Mouse (Mus musculus) limb, embryonic 13.5 days (tissue): ENCODE results near the gene Mid1. TPM values are rescaled to one million over a fixed set of nuclear protein-coding genes. Genes with fewer than 3 reads are reported as not detected.
"Not testable (repeated sequence)": the region's sequence is repeated elsewhere in the genome, so short reads cannot be mapped to it uniquely, and the experiment has no call there.

ENCODE experiments used
- ATAC-seq: fragments of 200-750 bp; cut with Nextera tagmentation; 2 replicates; pipeline ENCODE4 v1.8.0; 2017; ENCODE audit warnings: low read depth, moderate number of reproducible peaks, moderate TSS enrichment; ENCODE audit not compliant: low FRiP score
- H3K27ac ChIP-seq: fragments of 300-500 bp; sonication (generic); 2 replicates; pipeline ENCODE4 v1.5.1; 2015; ENCODE audit warnings: inconsistent platforms, mild to moderate bottlenecking, moderate library complexity
- H3K27me3 ChIP-seq: fragments of 300-500 bp; sonication (generic); 2 replicates; pipeline ENCODE4 v1.6.1; 2015; ENCODE audit warnings: mild to moderate bottlenecking, inconsistent platforms
- H3K36me3 ChIP-seq: fragments of 300-500 bp; sonication (generic); 2 replicates; pipeline ENCODE4 v1.6.1; 2015; ENCODE audit warnings: inconsistent platforms, mild to moderate bottlenecking, moderate library complexity
- H3K4me1 ChIP-seq: fragments of 300-500 bp; sonication (generic); 2 replicates; pipeline ENCODE4 v1.6.1; 2015; ENCODE audit warnings: inconsistent platforms
- H3K4me2 ChIP-seq: fragments of 300-500 bp; sonication (generic); replicated peaks from 2 replicates; pipeline ENCODE4 v1.6.1; 2015; ENCODE audit warnings: inconsistent platforms, mild to moderate bottlenecking, moderate library complexity
- H3K4me3 ChIP-seq: fragments of 300-500 bp; sonication (generic); 2 replicates; pipeline ENCODE4 v1.5.1; 2015; ENCODE audit warnings: moderate library complexity, mild to moderate bottlenecking, inconsistent platforms
- H3K9ac ChIP-seq: fragments of 300-500 bp; sonication (generic); 2 replicates; pipeline ENCODE4 v1.6.1; 2015; ENCODE audit warnings: mild to moderate bottlenecking, inconsistent platforms
- H3K9me3 ChIP-seq: fragments of 300-500 bp; sonication (generic); 2 replicates; pipeline ENCODE4 v1.6.1; 2016; ENCODE audit warnings: inconsistent platforms
- WGBS: fragments of 180-500 bp; shearing (Covaris S2); methylation state at CpG from one replicate; pipeline ENCODE4 v1.1.7; 2015; 5-methylcytosine and 5-hydroxymethylcytosine counted together
- polyA plus RNA-seq: library from polyadenylated mRNA; unstranded; fragments of >200 nt; fragmentation: Nextera tagmentation; extraction: Ambion mirVana; gene quantifications from 2 replicates; pipeline ENCODE4 v1.2.1, GENCODE M21; 2015

Gene Mid1
- polyA plus RNA-seq, 1 experiment from 2014 or later, result 10.7 TPM

- H3K4me1 ChIP-seq, H3K36me3 ChIP-seq, H3K4me2 ChIP-seq, H3K27ac ChIP-seq, H3K4me3 ChIP-seq, H3K9ac ChIP-seq, H3K27me3 ChIP-seq, ATAC-seq: not testable (repeated sequence)
- WGBS, result 50% methylated on average over 6 of the region's 6 CpGs
- H3K9me3 ChIP-seq, result peaks cover 21% of the 10 kb centered on the region
These were observed 315.8 kb downstream of the Mid1 start for GRCm38 (mm10) chrX:170000642-170001387.

- H3K27ac ChIP-seq, H3K36me3 ChIP-seq, H3K4me2 ChIP-seq, H3K4me3 ChIP-seq, H3K27me3 ChIP-seq, ATAC-seq, H3K4me1 ChIP-seq, H3K9ac ChIP-seq: not testable (repeated sequence)
- 43% methylated on average over 4 of the region's 12 CpGs for WGBS
- peaks cover 23% of the 10 kb centered on the region for H3K9me3 ChIP-seq
These were observed 316.3 kb downstream of the Mid1 start for GRCm38 (mm10) chrX:170001388-170001695.

- peaks cover 33% of the 10 kb centered on the region for H3K9me3 ChIP-seq
- not testable (repeated sequence) for H3K4me2 ChIP-seq, ATAC-seq, H3K27me3 ChIP-seq, H3K36me3 ChIP-seq, H3K27ac ChIP-seq, H3K4me1 ChIP-seq, H3K4me3 ChIP-seq, H3K9ac ChIP-seq
- 52% methylated on average over 18 of the region's 18 CpGs for WGBS
These were observed 317.7 kb downstream of the Mid1 start for GRCm38 (mm10) chrX:170002510-170003197.

GRCm38 (mm10) chrX:170003536-170003935 is 318.5 kb downstream of the Mid1 start:
- H3K4me1 ChIP-seq, ATAC-seq, H3K27ac ChIP-seq, H3K9ac ChIP-seq, H3K27me3 ChIP-seq, H3K4me2 ChIP-seq, H3K36me3 ChIP-seq, H3K4me3 ChIP-seq: not testable (repeated sequence)
- peaks cover 42% of the 10 kb centered on the region for H3K9me3 ChIP-seq
- 34% methylated on average over 1 of the region's 1 CpGs for WGBS

GRCm38 (mm10) chrX:170004236-170004635 is 319.2 kb downstream of the Mid1 start:
- not testable (repeated sequence) for H3K4me2 ChIP-seq, H3K27me3 ChIP-seq, H3K9ac ChIP-seq, H3K4me1 ChIP-seq, ATAC-seq, H3K36me3 ChIP-seq, H3K27ac ChIP-seq, H3K4me3 ChIP-seq
- peaks cover 46% of the 10 kb centered on the region for H3K9me3 ChIP-seq
- WGBS, result 57% methylated on average over 2 of the region's 2 CpGs

GRCm38 (mm10) chrX:170004793-170005192 is 319.8 kb downstream of the Mid1 start:
- not testable (repeated sequence) for H3K9ac ChIP-seq, ATAC-seq, H3K4me3 ChIP-seq, H3K4me2 ChIP-seq, H3K4me1 ChIP-seq, H3K27ac ChIP-seq, H3K27me3 ChIP-seq
- Histone ChIP-seq H3K36me3 (peaks cover 11% of the 10 kb centered on the region), H3K9me3 (peaks cover 51% of the 10 kb centered on the region)
- 52% methylated on average over 5 of the region's 5 CpGs for WGBS

- 34% methylated on average over 13 of the region's 13 CpGs for WGBS
- H3K4me2 ChIP-seq, H3K27ac ChIP-seq, ATAC-seq, H3K27me3 ChIP-seq, H3K4me3 ChIP-seq, H3K4me1 ChIP-seq, H3K9ac ChIP-seq: not testable (repeated sequence)
- peaks cover 11% of the 10 kb centered on the region for H3K36me3 ChIP-seq
- H3K9me3 ChIP-seq, result peaks cover 53% of the 10 kb centered on the region
These were observed 320.2 kb downstream of the Mid1 start for GRCm38 (mm10) chrX:170005194-170005593.

- H3K4me2 ChIP-seq, H3K27me3 ChIP-seq, H3K4me1 ChIP-seq, ATAC-seq, H3K27ac ChIP-seq, H3K4me3 ChIP-seq, H3K9ac ChIP-seq: not testable (repeated sequence)
- Histone ChIP-seq H3K36me3 (peaks cover 15% of the 10 kb centered on the region), H3K9me3 (peaks cover 55% of the 10 kb centered on the region)
- WGBS, result 45% methylated on average over 1 of the region's 1 CpGs
These were observed 320.8 kb downstream of the Mid1 start for GRCm38 (mm10) chrX:170005695-170006297.

GRCm38 (mm10) chrX:170006694-170007247 is 321.8 kb downstream of the Mid1 start:
- H3K9ac ChIP-seq, H3K4me2 ChIP-seq, ATAC-seq, H3K4me3 ChIP-seq, H3K27ac ChIP-seq, H3K4me1 ChIP-seq, H3K27me3 ChIP-seq: not testable (repeated sequence)
- peaks cover 21% of the 10 kb centered on the region for H3K36me3 ChIP-seq
- peaks cover 57% of the 10 kb centered on the region for H3K9me3 ChIP-seq
- 58% methylated on average over 3 of the region's 3 CpGs for WGBS

GRCm38 (mm10) chrX:170007375-170008178 is 322.6 kb downstream of the Mid1 start:
- H3K4me2 ChIP-seq, H3K4me3 ChIP-seq, H3K27me3 ChIP-seq, H3K9ac ChIP-seq, ATAC-seq, H3K4me1 ChIP-seq, H3K27ac ChIP-seq: not testable (repeated sequence)
- H3K36me3 ChIP-seq, result peaks cover 21% of the 10 kb centered on the region
- H3K9me3 ChIP-seq, result peaks cover 57% of the 10 kb centered on the region
- 50% methylated on average over 2 of the region's 2 CpGs for WGBS

GRCm38 (mm10) chrX:170008179-170008467 is 323.1 kb downstream of the Mid1 start:
- not testable (repeated sequence) for H3K27ac ChIP-seq, ATAC-seq, H3K4me3 ChIP-seq, H3K4me2 ChIP-seq, H3K27me3 ChIP-seq, H3K9ac ChIP-seq, H3K4me1 ChIP-seq
- peaks cover 57% of the 10 kb centered on the region for H3K9me3 ChIP-seq
- peaks cover 21% of the 10 kb centered on the region for H3K36me3 ChIP-seq

GRCm38 (mm10) chrX:170008584-170008983 is 323.6 kb downstream of the Mid1 start:
- peaks cover 57% of the 10 kb centered on the region for H3K9me3 ChIP-seq
- not testable (repeated sequence) for H3K4me1 ChIP-seq, H3K9ac ChIP-seq, H3K4me2 ChIP-seq, H3K27ac ChIP-seq, H3K4me3 ChIP-seq, ATAC-seq, H3K27me3 ChIP-seq
- 51% methylated on average over 3 of the region's 3 CpGs for WGBS
- H3K36me3 ChIP-seq, result peaks cover 21% of the 10 kb centered on the region
